Mouse (Mus musculus) telencephalon, adult 2 months (tissue): ENCODE results near the gene Cyp4a12b.
"Not testable (repeated sequence)": the region's sequence is repeated elsewhere in the genome, so short reads cannot be mapped to it uniquely, and the experiment has no call there.

ENCODE experiments used
- DNase-seq: peaks from one replicate; pipeline ENCODE4 v3.0.0-alpha.2; 2011; ENCODE audit warnings: low read depth, low spot score

Gene Cyp4a12b

DNA sequence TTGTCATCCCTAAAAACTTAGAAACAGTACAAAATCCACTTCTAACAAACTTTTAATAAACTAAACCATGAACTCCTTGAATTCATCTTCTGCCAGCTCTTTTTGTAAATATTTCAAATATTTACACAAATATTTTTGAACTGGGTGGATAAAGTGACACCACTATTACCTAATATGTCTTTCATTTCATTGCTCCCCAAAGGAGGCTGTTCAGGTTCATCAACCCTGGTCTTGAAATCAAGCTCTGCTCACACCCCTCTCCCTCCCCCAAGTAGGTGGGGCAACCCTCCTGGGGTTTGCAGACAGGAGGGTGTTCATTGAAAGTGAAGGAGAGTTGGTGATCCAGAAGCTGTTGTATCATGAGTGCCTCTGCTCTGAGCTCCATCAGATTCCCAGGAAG, at the start of gene Cyp4a12b:
Gene Cyp4a12b (plus strand): TSS at position 301 of the 400 bp plus-strand sequence.
- not testable (repeated sequence) for DNase-seq

DNA sequence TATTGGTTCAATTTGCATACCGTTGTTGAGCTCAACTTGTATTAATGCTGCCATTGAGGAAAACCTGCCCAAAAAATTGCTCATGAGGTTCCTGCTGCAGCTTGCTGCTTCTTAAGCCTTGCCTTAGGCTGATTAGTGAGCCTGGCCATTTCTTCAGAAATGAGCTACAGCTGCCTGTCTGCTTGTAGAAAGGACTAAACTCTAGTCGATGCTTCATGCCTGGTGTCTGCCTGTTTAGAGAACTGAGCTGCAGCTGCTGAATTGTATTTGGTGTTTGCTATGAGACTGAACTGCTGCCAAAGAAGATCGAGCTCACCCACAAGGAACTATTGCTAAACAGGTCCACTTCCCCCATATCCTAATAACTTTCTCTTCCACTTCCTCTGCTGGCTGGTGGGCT, 45.8 kb upstream of the Cyp4a12b start:
- not testable (repeated sequence) for DNase-seq

DNA sequence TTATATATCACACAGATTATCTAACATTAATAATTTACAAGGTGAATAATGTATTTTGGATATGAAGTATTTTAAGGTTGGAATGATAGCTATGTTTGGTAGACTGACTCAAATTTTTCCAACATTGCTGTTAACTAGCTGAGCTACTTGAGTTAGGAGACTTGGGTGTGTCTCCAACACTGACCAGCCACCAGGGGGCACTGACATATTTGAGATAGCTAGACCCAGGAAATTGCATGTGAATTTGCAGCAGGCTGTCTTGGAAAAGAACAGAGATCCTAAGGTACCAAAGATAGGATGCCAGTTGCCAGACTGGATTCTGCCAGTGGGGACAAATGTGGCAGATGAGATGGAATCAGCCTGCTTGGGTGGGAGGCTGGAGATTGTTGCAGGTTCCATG, 43.4 kb upstream of the Cyp4a12b start:
- not testable (repeated sequence) for DNase-seq

DNA sequence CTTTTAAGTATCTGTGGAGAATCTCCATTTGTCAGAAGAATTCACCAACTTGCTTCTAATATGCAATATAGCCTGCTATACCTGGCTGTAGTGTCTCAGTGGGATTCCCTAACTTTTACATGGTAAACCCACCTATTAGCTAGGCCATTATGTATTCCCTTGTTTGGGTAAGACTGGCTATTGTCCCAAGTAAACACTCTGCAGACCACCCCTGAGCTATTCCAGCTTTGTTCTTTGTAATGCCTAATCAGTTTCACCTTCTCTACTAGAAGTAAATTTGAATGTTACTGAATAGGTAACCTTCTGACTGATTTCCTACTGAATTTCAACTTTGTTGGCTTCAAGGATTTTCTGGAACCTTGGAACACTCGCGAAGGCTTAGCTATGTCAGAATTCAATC, 15.2 kb upstream of the Cyp4a12b start:
- not testable (repeated sequence) for DNase-seq

DNA sequence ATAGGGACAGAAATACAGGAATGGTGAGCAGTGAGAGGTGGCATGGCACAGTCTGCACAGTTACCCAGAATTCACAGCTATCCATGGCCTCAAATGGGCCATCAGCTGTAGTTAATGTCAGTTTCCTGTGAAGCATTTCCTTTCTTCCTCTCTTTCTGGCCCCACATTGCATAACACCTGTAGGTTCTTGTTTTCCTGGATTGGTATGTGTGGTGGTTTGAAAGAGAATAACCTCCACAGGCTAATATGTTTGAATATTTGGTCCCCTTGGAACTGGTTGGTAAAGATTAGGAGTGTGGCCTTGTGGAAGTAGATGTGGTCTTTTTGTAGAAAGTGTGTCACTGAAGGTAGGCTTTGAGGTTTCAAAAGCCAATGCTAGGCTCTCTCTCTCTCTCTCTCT, 14.5 kb upstream of the Cyp4a12b start:
- not testable (repeated sequence) for DNase-seq

DNA sequence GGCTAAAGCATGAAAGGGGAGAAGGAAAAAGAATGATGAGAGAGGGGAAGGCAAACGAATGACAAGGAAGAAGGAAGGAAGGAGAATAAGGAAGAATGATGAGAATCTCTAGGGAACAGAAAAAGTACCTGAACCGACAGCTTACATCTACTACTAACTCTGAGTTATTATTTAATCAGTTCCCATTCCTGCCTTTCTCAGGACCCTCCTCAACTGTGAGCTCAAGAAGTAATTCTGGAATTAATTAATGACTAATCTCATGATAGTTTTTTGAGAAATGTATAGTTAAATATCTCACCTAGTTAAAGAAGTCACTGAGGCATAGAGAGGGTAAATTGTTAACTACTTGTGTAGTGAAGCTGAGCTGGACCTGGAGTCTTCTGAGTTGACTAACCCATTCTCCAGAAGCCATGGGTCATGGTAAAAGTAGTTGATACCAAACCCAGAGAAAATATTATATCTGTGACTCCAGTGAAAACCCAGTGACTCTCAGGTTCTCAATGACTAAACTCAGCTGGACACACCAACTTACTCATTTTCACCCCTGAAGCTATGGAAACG, 39.2 kb downstream of the Cyp4a12b start:
- no peak for DNase-seq

DNA sequence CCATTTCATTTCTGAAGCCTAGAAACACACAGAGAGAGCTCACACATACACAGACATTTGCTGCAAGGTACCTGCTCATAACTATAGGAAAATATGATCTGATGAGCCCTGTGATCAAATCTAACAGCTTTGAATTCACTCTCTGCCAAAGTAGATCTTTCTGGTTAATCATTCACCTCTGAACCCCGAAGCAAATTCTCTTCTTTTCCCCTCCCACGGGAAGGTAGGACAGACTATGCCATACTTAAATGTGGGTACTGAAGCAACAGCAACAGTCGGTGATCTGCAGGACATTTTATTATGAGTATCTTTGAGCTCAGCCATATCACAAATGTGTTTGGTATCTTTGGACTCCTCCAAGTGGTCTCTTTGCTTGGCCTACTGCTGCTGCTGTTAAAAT, 40.9 kb downstream of the Cyp4a12b start, which contains the start of gene Cyp4a30b:
Gene Cyp4a30b (plus strand): TSS at position 301 of the 400 bp plus-strand sequence.
- DNase-seq = no peak

DNA sequence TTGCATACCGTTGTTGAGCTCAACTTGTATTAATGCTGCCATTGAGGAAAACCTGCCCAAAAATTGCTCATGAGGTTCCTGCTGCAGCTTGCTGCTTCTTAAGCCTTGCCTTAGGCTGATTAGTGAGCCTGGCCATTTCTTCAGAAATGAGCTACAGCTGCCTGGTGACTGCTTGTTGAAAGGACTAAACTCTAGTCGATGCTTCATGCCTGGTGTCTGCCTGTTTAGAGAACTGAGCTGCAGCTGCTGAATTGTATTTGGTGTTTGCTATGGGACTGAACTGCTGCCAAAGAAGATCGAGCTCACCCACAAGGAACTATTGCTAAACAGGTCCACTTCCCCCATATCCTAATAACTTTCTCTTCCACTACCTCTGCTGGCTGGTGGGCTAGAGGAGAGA, 62.2 kb downstream of the Cyp4a12b start:
- DNase-seq = not testable (repeated sequence)

DNA sequence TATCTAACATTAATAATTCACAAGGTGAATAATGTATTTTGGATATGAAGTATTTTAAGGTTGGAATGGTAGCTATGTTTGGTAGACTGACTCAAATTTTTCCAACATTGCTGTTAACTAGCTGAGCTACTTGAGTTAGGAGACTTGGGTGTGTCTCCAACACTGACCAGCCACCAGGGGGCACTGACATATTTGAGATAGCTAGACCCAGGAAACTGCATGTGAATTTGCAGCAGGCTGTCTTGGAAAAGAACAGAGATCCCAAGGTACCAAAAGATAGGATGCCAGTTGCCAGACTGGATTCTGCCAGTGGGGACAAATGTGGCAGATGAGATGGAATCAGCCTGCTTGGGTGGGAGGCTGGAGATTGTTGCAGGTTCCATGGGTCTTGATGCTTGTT, 64.6 kb downstream of the Cyp4a12b start:
- DNase-seq = peak; percentile 1

DNA sequence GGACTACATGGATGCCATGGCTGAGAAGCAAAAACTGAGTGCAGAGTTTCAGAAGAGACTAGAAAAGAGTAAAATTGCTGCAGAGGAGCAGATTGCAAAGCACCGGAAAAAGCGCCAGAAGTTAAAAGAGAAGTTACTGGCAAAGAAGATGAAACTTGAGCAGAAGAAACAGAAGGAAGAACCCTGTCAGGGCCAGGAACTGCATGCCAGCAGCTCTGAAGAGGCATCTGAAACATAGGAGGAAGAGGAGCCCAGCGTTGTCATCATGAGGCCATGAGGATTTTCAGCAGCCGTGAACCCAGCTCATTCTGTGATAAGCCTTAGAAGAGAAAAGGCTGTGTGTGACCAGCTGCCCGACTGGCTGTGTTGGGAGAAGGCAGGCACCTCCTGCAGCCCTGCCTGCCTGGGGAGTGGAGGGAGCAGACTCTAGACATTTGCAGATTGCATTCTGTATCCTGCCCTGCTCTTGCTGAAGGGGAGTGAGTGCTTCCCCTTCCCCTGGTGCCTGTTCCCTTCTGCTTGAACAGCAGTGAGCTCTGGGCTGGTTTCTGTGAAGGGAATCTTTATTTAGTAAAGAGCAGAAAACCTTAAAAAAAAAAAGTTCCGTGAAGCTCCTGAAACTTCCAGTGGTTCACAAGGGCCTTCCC, 69.7 kb downstream of the Cyp4a12b start:
- peak; percentile 6 for DNase-seq
